ENCODE assay signal across 15 mouse cellular contexts in the genomic region with DNA sequence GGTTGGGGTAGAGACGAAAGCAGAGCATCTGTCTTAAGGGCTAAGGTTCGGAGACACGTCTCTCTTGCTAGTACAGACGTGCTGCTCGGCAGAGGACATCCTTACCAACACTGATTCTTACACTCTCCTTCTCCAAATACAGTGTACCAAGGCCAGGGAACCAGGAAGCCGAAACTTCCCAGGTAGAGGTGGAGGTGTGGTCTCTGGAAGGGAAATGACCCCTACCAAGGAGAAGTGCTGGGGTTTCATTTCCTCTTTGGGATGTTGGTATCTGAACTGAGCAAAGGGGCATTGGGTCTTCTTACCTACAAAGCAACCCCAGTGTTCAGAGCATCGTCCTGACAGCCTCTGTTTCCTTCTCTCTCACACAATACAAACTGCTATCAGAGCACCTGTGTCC.
"Had no signal": no experiment of that assay in that cellular context is flagged by ENCODE, and none has a peak within 500 bp of the region (broad histone marks: within the 10 kb centered on the region; RNA-seq: fewer than 3 reads in every experiment).

No protein-coding gene starts in this region.

- DNase-seq: kidney, adult 11 months; kidney, adult 9 months; kidney, postnatal 14 days; kidney, postnatal 4 days; layer of hippocampus, adult 9-11 months; liver; lung, adult 18-20 months; lung, postnatal 10 days; lung, postnatal 36 days; midbrain, embryonic 14.5 days; retina, postnatal 1 day; right cerebral cortex, postnatal 25 days; spleen, adult 18-20 months; thymus, postnatal 25 days had no signal

- ATAC-seq: liver, embryonic 12.5 days had no signal
